Mouse (Mus musculus) forelimb bud, embryonic 11.5 days (tissue): ENCODE results near the gene Kir3dl1.
"Not testable (repeated sequence)": the region's sequence is repeated elsewhere in the genome, so short reads cannot be mapped to it uniquely, and the experiment has no call there.

Experiments
- DNase-seq: peaks from one replicate; pipeline ENCODE4 v3.0.0-alpha.2; 2012; ENCODE audit warnings: low read depth, low spot score

Gene Kir3dl1

DNA sequence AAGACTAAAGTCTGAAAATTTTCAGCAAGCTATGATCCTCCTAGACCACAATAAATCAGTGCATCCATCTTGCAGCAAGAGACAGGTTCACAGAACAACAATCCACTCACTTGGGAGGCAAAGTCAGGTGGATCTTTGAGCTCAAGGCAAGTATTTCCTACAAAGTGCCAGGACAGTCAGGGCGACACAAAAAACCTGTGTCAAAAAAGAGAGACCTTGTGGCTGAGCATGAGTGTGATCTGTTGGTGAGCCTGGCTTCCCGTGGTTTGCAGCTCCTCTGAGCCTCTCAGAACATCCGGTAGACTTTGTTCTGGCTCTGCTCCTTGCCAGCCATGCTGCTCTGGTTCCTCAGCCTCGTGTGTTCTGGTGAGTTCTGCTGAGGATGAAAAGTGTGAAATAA, at the start of gene Kir3dl1:
Gene Kir3dl1, plus strand, starts transcription at position 301 of the 400 bp plus-strand sequence.
- not testable (repeated sequence) for DNase-seq

DNA sequence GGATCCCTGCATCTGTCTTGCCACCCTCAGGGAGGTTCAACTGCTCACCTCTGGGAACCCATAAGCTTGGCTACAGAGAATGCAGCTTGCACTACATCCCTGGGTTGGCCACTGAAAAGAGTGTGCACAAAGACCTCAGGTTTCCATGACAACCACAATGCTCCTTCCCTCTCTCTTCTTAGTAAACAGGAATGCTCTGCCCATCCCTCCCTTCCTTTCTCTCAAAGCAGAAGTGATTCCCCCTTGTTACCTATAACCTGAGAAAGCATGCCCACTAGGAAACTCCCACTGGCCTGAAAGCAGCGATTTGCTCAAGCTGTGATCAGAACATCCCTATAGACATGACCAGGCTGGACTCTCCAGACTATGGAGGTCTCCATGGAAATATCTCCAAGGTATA, 26.2 kb downstream of the Kir3dl1 start, which contains the start of gene Kir3dl2:
Gene Kir3dl2, minus strand, starts transcription at position 101 of the 400 bp plus-strand sequence.
- not testable (repeated sequence) for DNase-seq

DNA sequence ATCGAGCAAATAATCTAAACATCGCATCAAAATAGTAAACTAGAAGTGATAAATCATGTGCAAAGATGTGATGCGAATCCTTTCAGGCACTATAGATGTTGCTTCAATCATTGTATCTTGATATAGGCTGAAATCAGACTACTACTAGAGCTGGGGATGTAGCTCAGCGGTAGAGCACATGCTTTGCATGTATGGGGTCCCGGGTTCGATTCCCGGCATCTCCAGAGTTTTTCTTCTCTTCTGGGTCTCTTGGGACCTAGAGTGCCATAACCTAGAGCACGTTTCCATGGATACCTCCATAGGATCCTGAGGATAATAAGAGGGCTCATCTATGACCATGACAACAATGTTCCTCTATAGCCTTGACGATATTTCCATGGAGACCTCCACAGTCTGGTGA, 51.3 kb downstream of the Kir3dl1 start:
- not testable (repeated sequence) for DNase-seq
